Mouse (Mus musculus) small intestine, adult 2 months (tissue): Measurements from ENCODE around the gene Fkbp2. TPM values are rescaled to one million over a fixed set of nuclear protein-coding genes. Genes with fewer than 3 reads are reported as not detected.

ENCODE experiments used
- H3K27ac ChIP-seq: fragments of 200-500 bp; 2 replicates; pipeline ENCODE4 v1.5.1; 2012; ENCODE audit warnings: low read depth, low read length, control low read depth, inconsistent platforms; ENCODE audit not compliant: insufficient read depth
- H3K27me3 ChIP-seq: fragments of 200-500 bp; 2 replicates; pipeline ENCODE4 v1.6.1; 2012; ENCODE audit warnings: mild to moderate bottlenecking, moderate library complexity, low read length, inconsistent platforms; ENCODE audit not compliant: control insufficient read depth, insufficient read depth
- H3K36me3 ChIP-seq: fragments of 200-500 bp; 2 replicates; pipeline ENCODE4 v1.6.1; 2012; ENCODE audit warnings: mild to moderate bottlenecking, low read length, control low read depth, inconsistent platforms; ENCODE audit not compliant: control insufficient read depth, insufficient read depth
- H3K4me1 ChIP-seq: fragments of 200-500 bp; 2 replicates; pipeline ENCODE4 v1.6.1; 2012; ENCODE audit warnings: low read length, inconsistent platforms, mixed read lengths; ENCODE audit not compliant: control insufficient read depth, insufficient read depth, insufficient read length
- H3K4me3 ChIP-seq: fragments of 200-500 bp; 2 replicates; pipeline ENCODE4 v1.5.1; 2012; ENCODE audit warnings: low read depth, mild to moderate bottlenecking, control low read depth, inconsistent platforms, low read length, moderate library complexity
- CTCF ChIP-seq: fragments of 200-500 bp; IDR thresholded peaks from 2 replicates; pipeline ENCODE4 v1.5.1; 2012; ENCODE audit warnings: low read depth, mild to moderate bottlenecking, control low read depth, inconsistent platforms, low read length, moderate library complexity, mixed read lengths; ENCODE audit not compliant: insufficient replicate concordance, insufficient read length; ENCODE audit errors: extremely low read depth
- POLR2A ChIP-seq: fragments of 200-500 bp; IDR thresholded peaks from 2 replicates; pipeline ENCODE4 v1.6.1; 2012; ENCODE audit warnings: low read depth, mild to moderate bottlenecking, control low read depth, inconsistent platforms, low read length, moderate library complexity
- WGBS: fragments of 180-500 bp; shearing (Covaris S2); methylation state at CpG from one replicate; pipeline ENCODE4 v1.1.7; 2018; 5-methylcytosine and 5-hydroxymethylcytosine counted together
- polyA plus RNA-seq: library from polyadenylated mRNA; depleted of rRNA; stranded (reverse); fragments of >200 nt; gene quantifications from 2 replicates; pipeline ENCODE4 v1.2.3, GENCODE M21; 2012

Gene Fkbp2
- polyA plus RNA-seq, 1 experiment: 47.9 TPM

- 70% methylated on average over 6 of the region's 6 CpGs for WGBS
Measured at GRCm38 (mm10) chr19:6990712-6991111, 10.4 kb upstream of the Fkbp2 start.

GRCm38 (mm10) chr19:6989251-6989650, 8.9 kb upstream of the Fkbp2 start:
- no peaks in the 10 kb centered on the region for H3K36me3 ChIP-seq
- 94% methylated on average over 8 of the region's 8 CpGs for WGBS
- no peak overlapping the region for H3K27ac ChIP-seq
- no peak for TF ChIP-seq CTCF
- no peak for TF ChIP-seq POLR2A
- no peaks in the 10 kb centered on the region for H3K27me3 ChIP-seq
- peaks cover 9% of the 10 kb centered on the region for H3K4me1 ChIP-seq
- no peak overlapping the region for H3K4me3 ChIP-seq

More at GRCm38 (mm10) chr19:6990712-6991111, 10.4 kb upstream of the Fkbp2 start:
- Histone ChIP-seq H3K27ac (no peak overlapping the region), H3K4me1 (peaks cover 16% of the 10 kb centered on the region), H3K36me3 (no peaks in the 10 kb centered on the region), H3K27me3 (no peaks in the 10 kb centered on the region), H3K4me3 (no peak overlapping the region)
- TF ChIP-seq CTCF: no peak
- TF ChIP-seq POLR2A: no peak

- TF ChIP-seq CTCF (no peak), POLR2A (no peak)
- 2% methylated on average over 8 of the region's 8 CpGs for WGBS
- peaks cover 9% of the 10 kb centered on the region for H3K4me1 ChIP-seq
- H3K36me3 ChIP-seq: no peaks in the 10 kb centered on the region
- no peaks in the 10 kb centered on the region for H3K27me3 ChIP-seq
- H3K4me3 ChIP-seq: peak overlapping the region; percentile 76
- peak overlapping the region; percentile 47 for H3K27ac ChIP-seq
Measured at GRCm38 (mm10) chr19:6987904-6988285, 7.6 kb upstream of the Fkbp2 start.

GRCm38 (mm10) chr19:6987061-6987903, 7.0 kb upstream of the Fkbp2 start, which contains the start of gene Vegfb:
Vegfb (minus strand) TSS chr19:6987651.
- H3K27me3 ChIP-seq: no peaks in the 10 kb centered on the region
- H3K4me1 ChIP-seq: peaks cover 9% of the 10 kb centered on the region
- WGBS: under 1% methylated on average over 83 of the region's 85 CpGs
- H3K36me3 ChIP-seq: no peaks in the 10 kb centered on the region
- peak within 1 kb of the TSS; percentile 76 for H3K4me3 ChIP-seq
- TF ChIP-seq CTCF: no peak
- no peak; the same call in 1 of the 2 replicates for TF ChIP-seq POLR2A
- peak within 1 kb of the TSS; percentile 47 for H3K27ac ChIP-seq

- H3K4me3 ChIP-seq: no peak overlapping the region
- TF ChIP-seq POLR2A: no peak
- H3K36me3 ChIP-seq: no peaks in the 10 kb centered on the region
- WGBS: 73% methylated on average over 10 of the region's 10 CpGs
- H3K27me3 ChIP-seq: no peaks in the 10 kb centered on the region
- H3K4me1 ChIP-seq: peaks cover 11% of the 10 kb centered on the region
- no peak overlapping the region for H3K27ac ChIP-seq
Measured at GRCm38 (mm10) chr19:6985951-6986708, 5.8 kb upstream of the Fkbp2 start.

GRCm38 (mm10) chr19:6985300-6985699, 5.0 kb upstream of the Fkbp2 start:
- WGBS: 67% methylated on average over 19 of the region's 19 CpGs
- Histone ChIP-seq H3K27ac (no peak overlapping the region), H3K27me3 (no peaks in the 10 kb centered on the region), H3K4me3 (peak overlapping the region; percentile 26; the same call in 1 of the 2 replicates), H3K36me3 (no peaks in the 10 kb centered on the region), H3K4me1 (peaks cover 11% of the 10 kb centered on the region)
- no peak for TF ChIP-seq CTCF
- no peak for TF ChIP-seq POLR2A

- TF ChIP-seq CTCF (no peak), POLR2A (no peak)
Measured at GRCm38 (mm10) chr19:6983621-6984020, 3.3 kb upstream of the Fkbp2 start.

More at GRCm38 (mm10) chr19:6983621-6984020, 3.3 kb upstream of the Fkbp2 start:
- Histone ChIP-seq H3K4me3 (no peak overlapping the region), H3K36me3 (no peaks in the 10 kb centered on the region), H3K4me1 (peaks cover 18% of the 10 kb centered on the region), H3K27ac (no peak overlapping the region), H3K27me3 (no peaks in the 10 kb centered on the region)
- WGBS: 91% methylated on average over 5 of the region's 5 CpGs
